Mouse (Mus musculus) ovary, postnatal 36 days (tissue): Measurements from ENCODE around the gene Cfap44.
"Not testable (repeated sequence)": the region's sequence is repeated elsewhere in the genome, so short reads cannot be mapped to it uniquely, and the experiment has no call there.

Experiments used
- DNase-seq: peaks from one replicate; pipeline ENCODE4 v3.0.0; 2022; ENCODE audit warnings: low spot score, mixed read lengths

Gene Cfap44

DNA sequence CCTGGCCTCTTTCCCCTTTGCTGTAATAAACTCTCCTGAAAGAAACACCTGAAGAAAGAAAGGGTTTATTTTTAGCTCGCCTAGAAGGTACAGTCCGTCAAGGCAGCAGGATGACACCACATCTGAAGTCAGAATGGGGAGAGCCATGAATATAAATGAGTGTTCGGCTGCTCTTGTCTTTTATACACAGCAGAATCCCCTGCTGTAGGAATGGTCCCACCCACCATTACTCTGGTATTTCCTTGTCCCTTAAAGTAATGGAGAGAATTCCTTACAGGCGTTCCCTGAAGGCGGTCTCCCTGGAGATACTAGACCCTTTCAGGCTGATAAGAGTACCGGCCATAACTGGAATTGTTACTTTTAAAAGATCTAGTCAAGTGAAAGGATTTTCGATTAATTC lies 35.4 kb downstream of the Cfap44 start:
- DNase-seq: no peak

DNA sequence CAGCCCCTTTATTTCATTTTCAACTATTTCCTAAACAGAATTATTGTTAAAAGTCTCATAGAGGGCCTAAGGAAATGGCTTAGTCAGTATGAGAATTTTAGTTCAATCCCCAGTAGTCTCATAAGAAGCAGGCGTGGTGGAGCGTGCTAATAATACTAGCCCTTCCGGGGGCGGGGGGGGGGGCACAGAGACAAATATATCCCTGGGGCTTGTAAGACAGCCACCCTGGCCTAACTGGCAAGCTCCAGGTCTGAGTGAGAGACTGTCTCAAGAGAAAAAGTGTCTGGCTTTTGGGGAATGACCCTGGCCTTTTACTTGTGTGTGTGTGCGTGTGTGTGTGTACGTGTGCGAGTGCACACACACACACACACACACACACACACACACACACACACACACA lies 40.3 kb downstream of the Cfap44 start:
- DNase-seq: no peak

DNA sequence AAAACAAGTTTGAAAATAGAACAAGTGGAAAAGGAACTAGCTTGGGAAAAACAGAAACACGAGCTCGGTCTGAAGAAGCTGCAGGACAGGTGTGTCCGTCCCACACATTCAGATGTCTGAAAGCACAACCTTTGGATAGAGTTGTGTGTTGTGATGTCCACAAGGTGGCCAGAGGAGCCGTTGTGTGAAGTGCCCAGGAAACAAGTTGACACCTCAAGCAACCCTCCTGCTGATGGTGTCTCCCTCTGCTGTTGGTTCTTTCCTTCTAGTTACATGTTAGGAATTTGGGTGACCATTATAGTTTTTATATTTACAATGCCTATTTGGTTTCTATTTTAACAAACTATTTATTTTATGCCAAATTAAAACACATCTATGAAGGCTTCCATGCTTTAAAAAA lies 40.9 kb downstream of the Cfap44 start:
- DNase-seq: no peak

DNA sequence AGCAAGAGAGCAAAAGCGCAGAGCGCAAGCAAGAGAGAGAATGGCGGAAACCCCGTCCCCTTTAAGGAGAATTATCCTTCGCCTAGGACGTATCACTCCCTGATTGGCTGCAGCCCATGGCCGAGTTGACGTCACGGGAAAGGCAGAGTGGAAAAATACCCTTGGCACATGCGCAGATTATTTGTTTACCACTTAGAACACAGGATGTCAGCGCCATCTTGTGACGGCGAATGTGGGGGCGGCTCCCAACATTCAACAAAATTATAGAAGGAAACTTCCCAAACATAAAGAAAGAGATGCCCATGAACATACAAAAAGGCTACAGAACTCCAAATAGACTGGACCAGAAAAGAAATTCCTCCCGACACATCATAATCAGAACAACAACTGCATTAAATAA lies 47.3 kb downstream of the Cfap44 start:
- DNase-seq: not testable (repeated sequence)

DNA sequence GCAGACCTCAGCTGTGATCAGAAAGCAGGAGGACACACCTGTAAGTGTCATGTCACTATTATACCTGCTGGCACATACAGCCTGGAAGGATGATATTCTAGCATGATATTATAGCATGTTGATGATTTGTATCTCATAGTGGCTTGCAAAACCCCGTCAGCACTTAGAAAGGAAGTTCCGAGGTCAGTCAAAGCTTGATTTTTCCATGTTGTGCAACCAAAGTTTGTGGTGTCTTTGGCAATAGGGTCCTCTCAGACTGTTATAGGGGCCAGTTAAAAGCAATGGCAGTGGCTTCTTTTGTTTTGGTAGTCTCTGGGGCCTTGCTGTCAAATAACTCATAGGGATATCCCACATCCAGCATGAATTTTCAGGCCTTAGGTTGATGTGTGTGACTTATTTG lies 63.3 kb downstream of the Cfap44 start:
- DNase-seq: no peak

DNA sequence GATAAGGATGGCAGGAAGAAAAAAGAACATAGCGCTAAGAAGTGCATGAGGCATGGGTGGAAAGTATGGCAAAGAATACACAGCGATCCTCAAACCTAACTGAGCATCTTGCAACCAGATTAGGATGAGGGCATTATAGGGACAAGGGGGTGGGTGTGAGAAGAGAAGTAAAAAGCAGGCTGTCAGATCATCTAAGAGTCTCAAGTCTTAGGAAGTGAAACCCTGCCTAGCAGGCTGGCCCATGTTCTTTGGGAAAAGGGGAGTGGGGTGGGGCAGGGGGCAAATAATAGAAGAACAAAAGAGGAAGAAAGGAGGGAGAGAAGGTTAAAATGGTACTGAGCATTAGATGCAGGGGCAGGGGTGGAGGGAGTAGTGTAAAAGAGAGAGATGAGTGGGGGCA lies 64.2 kb downstream of the Cfap44 start:
- no peak for DNase-seq

DNA sequence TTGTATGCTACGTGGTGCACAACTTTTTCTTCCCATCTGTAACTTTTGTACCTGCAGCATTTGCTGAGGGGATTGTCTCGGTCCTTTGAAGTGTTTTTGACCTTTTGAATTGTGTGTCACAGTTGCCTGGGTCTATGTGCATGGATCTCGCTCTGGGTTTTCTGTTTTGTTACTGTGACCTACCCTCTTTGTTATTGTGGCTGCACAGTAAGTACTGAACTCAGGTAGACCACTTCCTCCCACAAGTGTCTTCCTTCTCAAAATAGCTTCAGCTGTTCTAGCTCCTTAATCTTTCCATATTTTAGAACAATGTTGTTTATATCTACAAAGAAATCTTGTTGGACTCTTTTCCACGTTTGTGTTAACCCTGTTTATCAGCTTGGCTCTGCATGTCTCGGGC lies 66.3 kb downstream of the Cfap44 start:
- DNase-seq: no peak

DNA sequence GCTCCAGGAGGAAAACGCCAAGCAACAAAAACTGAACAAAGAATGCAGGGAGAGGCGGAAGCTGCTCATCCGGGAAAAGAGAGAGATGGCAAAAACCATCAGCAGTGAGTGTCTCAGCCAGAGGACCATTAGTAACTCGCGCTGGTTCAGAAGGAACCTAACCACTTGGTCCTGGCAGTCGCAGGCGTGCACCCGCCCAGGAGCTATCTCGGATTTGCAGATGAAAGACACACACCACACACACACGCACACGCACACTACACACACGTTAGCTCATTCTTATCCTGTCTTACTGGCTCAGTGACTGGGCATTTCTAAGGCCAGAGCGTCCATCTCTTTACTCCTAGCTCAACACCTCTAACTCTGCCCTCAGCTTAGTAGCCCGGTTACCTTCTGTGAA lies 80.7 kb downstream of the Cfap44 start:
- no peak for DNase-seq

DNA sequence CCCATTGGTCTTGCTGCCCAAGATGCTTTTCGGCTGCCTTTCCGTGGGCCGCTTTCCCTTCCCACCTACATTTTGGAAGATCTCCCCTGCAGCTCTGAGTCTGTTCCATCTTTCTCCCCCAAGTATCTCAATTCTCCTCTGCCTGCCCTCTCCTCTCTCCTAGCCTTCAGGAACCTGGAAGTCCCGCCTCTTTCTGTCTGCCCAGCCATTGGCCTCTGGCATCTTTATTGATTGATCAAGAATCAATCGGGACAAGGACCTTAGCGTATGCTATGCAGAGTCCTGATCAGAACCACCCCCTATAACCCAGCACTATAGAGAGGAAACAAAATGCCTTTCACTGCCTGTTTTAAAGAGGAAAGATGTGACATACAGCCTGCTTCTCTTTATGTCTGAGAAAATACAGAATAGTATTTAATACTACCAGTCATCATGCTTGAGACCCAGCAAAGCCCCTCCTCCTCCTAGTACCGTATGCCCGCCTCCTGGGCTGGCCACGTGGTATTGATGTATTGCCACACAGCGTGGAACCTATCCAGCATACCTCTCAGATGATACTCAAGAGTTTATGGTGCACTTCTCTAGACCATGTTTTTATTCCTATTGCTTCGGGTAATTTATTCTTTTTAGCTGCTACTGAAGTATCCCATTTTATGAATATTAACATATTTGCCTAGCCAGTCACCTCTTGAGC lies 81.2 kb downstream of the Cfap44 start:
- no peak for DNase-seq

DNA sequence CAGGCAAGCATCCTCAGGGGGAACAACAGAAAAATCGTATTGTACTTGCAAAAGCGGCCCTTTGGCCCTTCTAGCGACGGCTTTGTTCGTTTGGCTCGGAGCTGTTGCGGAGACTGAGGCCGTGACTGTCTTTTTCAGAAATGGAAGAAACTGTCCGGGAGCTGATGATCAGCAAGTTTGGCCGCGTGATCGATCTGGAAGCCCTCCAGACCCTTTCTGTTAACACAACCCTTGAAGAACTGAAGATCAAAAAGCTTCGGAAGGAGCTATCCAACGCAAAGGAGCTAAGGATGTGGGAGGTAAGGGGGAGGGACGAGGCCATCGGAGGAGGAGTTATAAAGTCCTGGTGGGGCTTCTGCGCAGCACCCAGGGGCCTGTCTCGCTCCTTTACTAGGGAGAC lies 84.2 kb downstream of the Cfap44 start:
- no peak for DNase-seq

DNA sequence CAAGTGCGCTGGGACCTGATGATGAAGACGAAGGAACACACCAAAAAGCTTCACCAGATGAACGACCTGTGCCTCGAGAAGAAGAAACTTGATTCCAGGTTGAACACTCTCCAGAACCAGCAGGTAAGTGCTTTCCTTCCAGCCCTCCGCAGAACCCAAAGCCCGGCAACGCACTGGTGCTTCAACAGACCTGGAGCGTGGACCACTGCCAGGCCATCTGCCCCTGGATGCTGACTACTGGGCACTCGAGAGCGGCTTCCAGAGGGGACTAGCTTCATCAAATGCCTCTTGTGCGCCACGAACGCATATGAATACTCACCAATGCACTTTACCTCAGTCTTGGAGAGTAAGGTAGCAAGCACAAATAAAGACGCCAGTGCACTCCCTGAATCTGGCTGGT lies 85.3 kb downstream of the Cfap44 start:
- DNase-seq: no peak

DNA sequence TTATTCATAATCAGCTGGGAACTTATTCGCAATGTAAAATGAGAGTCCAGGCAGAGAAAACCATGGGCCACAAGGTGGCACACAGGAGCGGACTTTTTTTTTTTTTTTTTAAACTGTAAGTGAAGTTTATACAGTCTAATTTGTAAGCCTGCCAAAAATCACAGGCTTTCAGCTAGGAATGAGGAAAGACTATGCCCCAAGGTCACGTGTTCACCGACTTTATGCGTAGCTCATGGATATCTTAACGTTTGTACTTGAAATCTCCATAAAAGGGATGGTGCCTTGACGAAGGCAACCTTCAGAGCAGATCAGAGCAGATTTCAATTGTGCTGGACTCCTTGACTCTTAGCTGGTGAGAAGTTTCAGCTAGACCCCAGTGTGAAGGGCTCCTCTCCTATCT lies 86.0 kb downstream of the Cfap44 start:
- DNase-seq: no peak

DNA sequence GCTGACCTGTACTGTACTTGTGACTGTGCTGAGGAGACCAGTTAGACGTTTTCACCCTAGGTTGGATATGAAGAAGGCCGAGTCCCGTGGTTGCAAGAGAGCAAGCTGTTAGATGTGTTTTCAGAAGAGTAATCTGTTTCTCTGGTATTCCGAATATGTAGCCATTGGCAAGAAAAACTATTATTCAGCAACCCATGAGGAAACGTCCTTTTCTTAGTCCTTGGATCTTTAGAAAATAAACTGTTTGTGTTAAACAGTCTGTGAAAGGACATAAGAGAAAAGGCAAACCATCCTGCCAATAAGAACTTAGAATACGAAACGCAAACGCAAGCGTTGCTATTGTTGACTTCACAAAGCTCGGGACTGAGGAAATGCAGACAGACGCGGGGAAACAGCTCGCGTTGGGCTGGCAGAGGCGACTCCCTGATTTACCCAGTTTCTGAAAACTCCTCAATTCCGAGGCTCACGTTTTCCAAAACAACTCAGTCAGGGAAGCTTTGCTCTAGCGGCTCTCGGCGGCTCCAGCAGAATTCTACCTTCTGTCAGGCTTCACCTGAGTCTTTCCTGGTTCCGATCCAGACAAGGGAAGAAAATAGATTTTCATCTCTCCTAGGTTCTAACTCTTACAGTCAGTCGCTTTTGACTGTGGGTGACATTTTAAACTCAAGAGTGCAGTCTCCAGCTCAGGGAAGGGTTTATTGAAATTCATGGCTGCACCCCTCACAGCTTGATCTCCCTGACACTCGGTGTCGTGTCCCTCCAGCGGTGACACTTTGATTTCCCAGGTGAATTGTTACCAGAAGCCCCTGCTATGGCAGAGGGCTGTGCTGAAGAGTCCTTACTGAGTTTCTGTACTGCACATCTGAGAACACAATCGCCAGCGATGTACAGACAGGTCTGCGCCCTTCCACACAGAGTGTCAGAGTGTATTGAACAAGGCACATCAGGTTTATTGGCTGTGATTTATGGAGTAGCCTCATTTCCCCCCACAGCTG lies 87.3 kb downstream of the Cfap44 start:
- no peak for DNase-seq

DNA sequence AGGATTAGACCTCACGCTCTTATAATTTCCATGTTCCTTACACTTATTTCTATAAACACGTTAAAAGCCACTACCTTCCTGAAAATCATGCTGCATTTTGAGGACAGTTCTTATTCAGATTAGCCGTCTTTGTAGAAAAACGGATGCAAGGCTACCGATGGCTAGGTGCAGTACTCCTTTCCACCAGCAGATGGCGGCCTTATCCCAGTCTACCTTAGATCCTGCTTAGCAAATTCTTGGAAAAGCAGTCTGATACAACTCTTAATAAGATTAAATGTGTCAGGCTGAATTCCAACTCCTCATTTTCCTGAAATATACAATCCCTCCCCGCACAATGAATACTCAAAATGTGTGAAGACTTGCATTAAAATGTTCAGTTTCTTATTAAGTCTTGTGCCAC lies 89.5 kb downstream of the Cfap44 start:
- peak; percentile 82 for DNase-seq

DNA sequence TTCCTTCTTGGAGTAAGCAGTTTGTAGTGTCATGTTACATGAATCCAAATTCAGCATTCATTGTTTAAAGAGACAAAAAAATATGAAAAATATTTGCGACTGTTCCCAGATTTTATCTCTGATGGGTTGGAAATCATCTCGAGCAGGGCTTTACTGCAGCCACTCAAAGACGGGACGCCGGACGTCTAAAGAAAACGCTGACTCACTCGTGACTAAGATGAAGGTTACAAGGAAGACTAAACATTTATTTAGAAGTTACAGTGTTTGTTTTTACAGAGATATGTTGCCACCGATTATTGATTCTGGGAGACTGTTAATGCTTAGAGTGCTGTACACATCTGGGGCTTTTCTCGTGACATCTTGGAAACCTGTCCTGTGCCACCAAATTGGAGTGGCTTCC lies 90.2 kb downstream of the Cfap44 start:
- DNase-seq: no peak

DNA sequence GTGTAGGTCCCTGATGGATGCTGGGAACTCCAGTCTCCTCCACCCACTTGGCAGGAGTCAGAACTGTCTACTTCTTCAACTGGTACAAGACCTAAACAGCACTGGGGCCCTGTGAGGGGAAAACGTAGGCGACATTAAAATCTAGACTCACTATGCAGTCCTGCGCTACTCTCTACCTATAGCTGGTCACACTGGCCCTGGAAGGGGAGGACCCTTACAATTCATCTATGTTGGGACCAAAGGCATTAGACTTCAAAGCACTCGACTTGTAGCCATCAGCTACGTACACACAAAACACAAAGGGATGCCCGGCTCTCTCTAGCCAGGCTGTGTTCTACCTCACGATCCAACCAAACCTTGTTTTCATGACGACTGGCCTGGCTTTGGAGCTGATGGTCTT lies 91.1 kb downstream of the Cfap44 start:
- DNase-seq: no peak

DNA sequence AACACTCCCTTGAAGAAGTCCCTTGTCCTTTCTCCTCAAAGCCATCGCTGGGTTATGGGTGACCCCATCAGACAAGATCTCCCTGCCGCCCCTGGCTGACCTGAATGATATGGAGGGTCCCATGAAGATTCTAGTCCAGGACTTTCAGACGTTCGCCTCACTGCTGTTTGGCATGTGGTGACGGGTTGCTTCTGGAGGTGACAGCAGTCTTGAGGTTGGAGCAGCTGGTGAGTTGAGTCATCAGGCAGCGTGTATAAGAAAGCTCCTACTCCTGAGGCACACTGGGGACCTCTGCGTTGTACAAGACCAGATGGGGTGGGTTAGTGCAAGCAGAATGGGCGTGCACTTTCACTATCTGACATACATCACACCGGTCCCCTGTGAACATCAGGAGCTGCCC lies 92.0 kb downstream of the Cfap44 start:
- DNase-seq: no peak

DNA sequence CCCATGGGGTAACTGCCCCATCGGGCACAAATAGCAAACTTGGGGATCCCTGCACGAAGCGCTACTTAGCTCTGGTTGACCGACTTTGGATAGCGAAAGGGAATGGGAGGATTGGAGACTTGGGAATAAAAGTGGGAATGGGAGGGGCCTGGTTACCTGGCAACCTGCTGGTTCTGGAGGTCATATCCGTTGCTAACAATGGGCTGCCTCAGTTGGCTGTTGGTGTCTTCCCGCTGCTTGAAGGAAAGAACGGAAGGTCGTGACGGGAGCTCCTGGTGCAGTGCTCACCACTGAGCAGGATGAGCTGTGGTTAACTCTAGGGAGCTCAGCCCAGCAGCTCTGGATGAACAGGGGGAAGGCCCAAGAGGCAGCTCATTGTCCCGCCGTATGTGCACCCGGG lies 92.6 kb downstream of the Cfap44 start:
- no peak for DNase-seq

DNA sequence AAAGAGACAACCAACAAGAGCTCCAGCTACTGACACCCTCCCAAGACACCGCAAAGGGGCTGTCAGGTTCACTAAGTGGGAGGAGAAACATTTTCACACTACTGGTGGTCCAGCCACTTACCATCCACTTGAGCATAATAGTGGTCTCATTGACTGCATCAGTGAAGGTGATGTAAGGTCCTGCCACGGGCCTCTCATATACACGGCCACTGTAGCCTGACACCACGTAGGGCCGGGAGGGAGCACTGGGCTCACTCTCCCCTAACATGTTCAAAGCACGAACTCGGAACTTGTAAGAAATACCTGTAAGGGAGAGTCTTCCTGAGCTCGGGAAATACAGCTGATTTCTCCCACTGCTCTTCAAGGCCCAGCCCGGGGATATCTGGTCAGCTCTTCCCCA lies 96.5 kb downstream of the Cfap44 start:
- no peak for DNase-seq

DNA sequence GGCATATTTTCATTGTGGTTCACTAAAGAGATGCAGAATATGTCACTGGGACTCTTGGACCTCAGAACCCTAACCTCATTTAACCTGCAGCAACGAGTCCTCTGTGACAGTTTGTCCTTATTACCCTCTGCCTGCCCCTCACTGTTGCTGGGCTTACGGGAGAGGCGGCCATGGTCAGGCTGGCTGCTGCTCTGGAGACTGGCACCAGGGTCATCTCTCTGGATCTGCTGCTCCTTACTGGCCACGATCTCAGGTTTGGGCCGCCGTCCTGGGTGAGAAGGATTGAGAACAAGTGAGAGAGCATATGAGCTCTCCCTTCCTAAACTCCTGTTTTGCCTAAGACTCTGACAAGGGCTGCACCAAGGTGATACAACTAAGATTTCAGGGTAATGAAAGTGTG lies 97.6 kb downstream of the Cfap44 start:
- no peak for DNase-seq

DNA sequence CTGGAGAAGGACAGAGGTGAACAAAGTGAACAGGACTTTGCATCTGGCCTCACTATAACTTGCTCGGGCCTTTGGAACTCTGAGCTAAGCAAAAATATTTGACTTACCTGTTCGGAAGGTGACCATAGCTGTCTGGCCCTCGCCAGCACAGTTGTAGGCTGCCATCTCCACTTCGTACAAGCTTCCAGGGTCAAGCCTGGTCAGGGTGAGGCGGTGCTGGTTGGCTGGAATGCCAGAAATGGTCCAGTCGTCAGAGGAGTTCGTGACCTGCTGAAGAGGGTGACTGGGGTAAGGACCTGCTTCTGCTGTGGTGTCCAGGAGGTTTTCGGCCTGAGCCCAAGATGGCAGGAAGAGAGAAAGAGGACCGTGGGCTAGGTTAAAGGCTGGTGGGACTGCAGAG lies 98.1 kb downstream of the Cfap44 start:
- no peak for DNase-seq

DNA sequence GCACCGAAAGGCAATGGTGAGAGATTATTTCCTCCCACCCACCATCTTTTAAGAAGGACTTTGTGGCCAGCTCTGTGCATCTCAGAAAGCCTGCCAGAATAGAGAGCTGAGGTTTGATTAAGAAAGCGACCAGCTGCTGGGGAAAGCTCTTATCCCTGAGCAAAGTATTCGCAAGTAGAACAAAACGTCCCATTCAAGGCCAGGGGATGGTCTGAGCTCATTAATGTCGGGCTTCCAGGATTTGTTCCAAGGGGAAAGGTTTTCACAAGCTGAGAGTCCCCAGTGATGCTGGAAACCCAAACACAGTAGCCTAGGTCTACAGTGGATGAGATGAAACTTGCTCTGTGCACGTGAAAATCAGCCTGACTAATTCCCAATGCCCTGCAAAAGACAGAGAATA lies 99.3 kb downstream of the Cfap44 start:
- no peak for DNase-seq

DNA sequence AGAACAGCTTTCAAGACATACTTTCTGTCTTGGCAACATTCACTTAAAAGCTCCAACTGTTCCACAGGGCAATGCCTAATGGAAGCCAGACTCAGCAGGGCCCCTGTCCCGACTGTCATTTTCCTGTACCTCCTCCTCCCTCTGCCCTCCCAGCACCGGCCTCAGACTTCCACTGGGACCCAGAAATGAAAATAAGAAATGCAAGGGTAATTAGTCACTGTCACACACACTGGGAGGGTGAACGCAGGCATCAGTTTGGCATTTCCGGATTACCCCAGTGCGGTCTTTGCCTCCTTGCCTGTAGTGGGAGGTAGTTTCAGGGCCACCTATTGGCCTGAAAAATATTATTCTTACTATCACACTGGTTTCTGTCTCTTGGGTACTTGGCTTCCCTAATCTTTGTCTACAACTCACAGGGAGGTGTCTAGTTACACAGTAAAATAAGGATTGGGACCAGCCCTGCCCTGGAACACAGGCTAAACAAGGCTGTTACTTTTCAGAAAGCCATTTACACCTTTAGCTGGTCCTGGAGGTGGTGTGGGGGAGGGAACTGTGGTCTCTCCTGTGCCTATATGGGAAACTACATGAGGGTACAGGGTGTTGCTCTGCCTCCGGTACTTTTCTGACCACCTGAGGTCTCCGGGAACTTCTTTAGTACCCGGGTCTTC lies 100.0 kb downstream of the Cfap44 start:
- no peak for DNase-seq
